Mouse (Mus musculus) heart, postnatal 10 days (tissue): Measurements from ENCODE around the gene Nono. TPM values are rescaled to one million over a fixed set of nuclear protein-coding genes. Genes with fewer than 3 reads are reported as not detected.
"Not testable (repeated sequence)": the region's sequence is repeated elsewhere in the genome, so short reads cannot be mapped to it uniquely, and the experiment has no call there.

Experiments
- DNase-seq, 2 experiments: peaks; one replicate each; pipeline ENCODE4 v3.0.0; 2021
- intact Hi-C: fragments of 180-260 bp; cut with DNase I; formaldehyde crosslinking; loops from one replicate; pipeline ENCODE4 v1.15.1; 2025
- total RNA-seq, 2 experiments: library from RNA; stranded (reverse); gene quantifications; 2 replicates each; pipeline ENCODE4 v1.2.3; 2021

The Nono gene
- total RNA-seq, 2 experiments from 2014 or later = 134 to 135 TPM

- DNase-seq = no peak
- intact Hi-C loops = no loop called here
Observed at GRCm38 (mm10) chrX:101472202-101472601, 43.1 kb downstream of the Nono start.

DNA sequence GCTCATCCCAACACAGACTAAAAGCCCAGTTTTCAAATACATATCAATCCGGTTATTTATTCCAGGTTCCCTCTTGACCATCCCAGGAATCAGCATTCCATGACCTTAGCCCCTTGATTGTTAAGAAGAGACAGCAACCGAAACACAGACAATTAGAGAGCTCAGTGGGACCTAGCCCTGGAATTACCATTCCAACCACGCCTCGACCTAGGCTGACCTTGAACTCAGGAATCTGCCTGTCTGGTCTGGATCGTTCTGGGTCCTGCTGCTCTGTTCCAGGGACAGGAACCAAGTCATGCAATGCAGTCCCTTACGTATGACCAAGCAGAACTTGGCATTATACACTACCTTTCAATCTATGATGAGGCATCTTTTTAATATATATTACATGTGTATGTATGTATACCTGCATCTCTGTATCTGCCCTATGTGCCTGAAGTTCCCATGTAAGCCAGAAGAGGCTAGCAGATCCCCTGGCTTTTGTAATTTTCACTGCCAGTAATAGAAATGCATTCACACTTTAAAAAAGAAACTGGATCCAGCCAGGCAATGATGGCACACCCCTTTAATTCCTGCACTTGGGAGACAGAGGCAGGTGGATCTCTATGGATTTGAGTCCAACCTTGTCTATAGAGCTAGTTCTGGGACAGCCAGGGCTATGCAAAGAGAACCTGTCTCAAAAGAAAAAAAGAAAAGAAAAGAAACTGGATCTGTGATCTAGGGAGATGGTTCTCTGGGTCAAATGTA is 52.7 kb downstream of the Nono start:
- intact Hi-C loops = no loop called here
- no peak for DNase-seq

DNA sequence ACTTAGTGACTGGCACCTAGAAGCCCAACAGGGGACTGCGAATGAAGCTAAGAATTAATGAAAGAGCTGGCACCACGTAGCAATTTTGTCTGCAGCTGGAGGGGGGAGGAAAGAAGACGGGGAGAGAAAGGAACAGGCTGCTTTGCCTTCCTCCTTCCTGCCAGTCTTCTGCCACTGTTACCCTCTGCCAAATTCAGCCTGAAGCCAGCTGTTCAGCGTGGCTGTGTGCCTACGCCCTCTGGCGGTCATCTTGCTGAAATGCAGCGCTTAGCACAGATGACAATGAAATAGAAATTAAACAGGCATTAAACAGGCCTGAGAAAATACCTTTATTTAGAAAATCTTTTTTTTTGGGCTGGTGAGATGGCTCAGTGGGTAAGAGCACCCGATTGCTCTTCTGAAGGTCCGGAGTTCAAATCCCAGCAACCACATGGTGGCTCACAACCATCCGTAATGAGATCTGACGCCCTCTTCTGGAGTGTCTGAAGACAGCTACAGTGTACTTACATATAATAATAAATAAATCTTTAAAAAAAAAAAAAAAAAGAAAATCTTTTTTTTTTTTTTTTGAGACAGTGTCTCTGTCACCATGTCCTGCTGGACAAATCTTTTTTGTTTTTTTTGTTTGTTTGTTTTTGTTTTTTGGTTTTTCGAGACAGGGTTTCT is 57.5 kb downstream of the Nono start:
- intact Hi-C loops = not testable (repeated sequence)
- DNase-seq = peak; percentile 38 to 65

Other genes starting within 250 kb of the Nono start
- gene Snx12, start 206.8 kb upstream of the Nono start, total RNA-seq = 10 to 100 TPM; 46.9 to 48.0 TPM
- gene Foxo4, start 174.8 kb upstream of the Nono start, total RNA-seq = 10 to 100 TPM; 30.7 to 35.0 TPM
- gene Gm614, start 165.3 kb upstream of the Nono start, total RNA-seq = under 1 TPM; 0.36 to 0.62 TPM
- gene Il2rg, start 161.1 kb upstream of the Nono start, total RNA-seq = 10 to 100 TPM; 16.8 to 21.4 TPM
- gene Gm20489, start 160.3 kb upstream of the Nono start, total RNA-seq = not detected
- 10 to 100 TPM; 26.8 to 29.4 TPM for gene Med12, start 155.3 kb upstream of the Nono start, total RNA-seq
- under 1 TPM; 0.77 to 0.86 TPM for gene Nlgn3, start 130.2 kb upstream of the Nono start, total RNA-seq
- not detected for gene Gjb1, start 52.9 kb upstream of the Nono start, total RNA-seq
- gene Zmym3, start 8.5 kb upstream of the Nono start, total RNA-seq = 10 to 100 TPM; 23.7 to 31.0 TPM
- gene Itgb1bp2, start 19.8 kb downstream of the Nono start, total RNA-seq = 100 to 1,000 TPM; 180 to 204 TPM
- 10 to 100 TPM; 18.9 to 22.0 TPM for gene Taf1, start 103.4 kb downstream of the Nono start, total RNA-seq
- gene Ogt, start 210.7 kb downstream of the Nono start, total RNA-seq = 10 to 100 TPM; 81.7 to 89.5 TPM